ENCODE assay signal across 10 mouse cellular contexts in genomic region chr11:75736978-75737377, GRCm38 (mm10). TPM values are rescaled to one million over a fixed set of nuclear protein-coding genes. Genes with fewer than 3 reads are reported as not detected.
DNase-seq lines count a peak whose midpoint lies in the region; ATAC-seq and TF ChIP-seq lines count a peak whose summit lies in the region.
"Had no signal": no experiment of that assay in that cellular context is flagged by ENCODE, and none has a peak within 500 bp of the region (broad histone marks: within the 10 kb centered on the region; RNA-seq: fewer than 3 reads in every experiment).

No protein-coding gene starts in this region.

- H3K27ac ChIP-seq in heart, embryonic 16.5 days (ENCODE audit: low read length), result peak overlapping the region; percentile 31; the same call in 1 of the 2 replicates
- peak overlapping the region; percentile 82 for H3K27ac ChIP-seq in CH12.LX (ENCODE audit: insufficient read depth, low read depth)
- no peak overlapping the region for H3K27ac ChIP-seq in forebrain, embryonic 12.5 days
- H3K27ac ChIP-seq in midbrain, embryonic 10.5 days (replicated peaks), result no peak overlapping the region
- H3K27ac ChIP-seq in layer of hippocampus, adult 2 months, result no peak overlapping the region

- no peak overlapping the region for H3K9ac ChIP-seq in heart, embryonic 16.5 days (ENCODE audit: low read length)
- peak overlapping the region; percentile 47 for H3K9ac ChIP-seq in CH12.LX (ENCODE audit: insufficient read depth, low read depth)
- no peak overlapping the region for H3K9ac ChIP-seq in forebrain, embryonic 12.5 days

- intact Hi-C loops in heart, postnatal 10 days (cut with DNase I), result loop anchor here (2.0 kb wide), 1 partner anchor 30 kb away; no protein-coding TSS in a partner anchor

- 30% methylated on average over 3 of the region's 3 CpGs for WGBS in heart, embryonic 16.5 days
- WGBS in forebrain, embryonic 12.5 days, result 75% methylated on average over 3 of the region's 3 CpGs
- WGBS in midbrain, embryonic 10.5 days, result 80% methylated on average over 3 of the region's 3 CpGs

- DNase-seq in heart, postnatal 10 days, result no peak
- DNase-seq in CH12.LX (ENCODE audit: extremely low read depth), result no peak
- DNase-seq in midbrain, embryonic 10.5 days (ENCODE audit: low spot score), result no peak
- DNase-seq in layer of hippocampus, adult 2 months (ENCODE audit: low spot score in 2 of 2), result no peak
- DNase-seq in adrenal gland, postnatal 10 days, result no peak
- no peak for DNase-seq in thymus, adult 18-20 months
- DNase-seq: gastrocnemius, postnatal 36 days; lung, postnatal 36 days had no signal

- H3K79me2 ChIP-seq in CH12.LX (replicated peaks; ENCODE audit: control insufficient read depth, extremely low read depth, insufficient read depth, poor library complexity, severe bottlenecking), result peaks cover 87% of the 10 kb centered on the region

- no peak for TF ChIP-seq POLR2A in CH12.LX (IDR thresholded peaks at IDR 0.05; ENCODE audit: low read depth, low read length)

- no peak for ATAC-seq in heart, embryonic 16.5 days (replicated peaks; ENCODE audit: extremely low read depth, insufficient read depth, low FRiP score)
- no peak for ATAC-seq in forebrain, embryonic 12.5 days (ENCODE audit: low FRiP score)

- no peaks in the 10 kb centered on the region for H3K9me3 ChIP-seq in heart, embryonic 16.5 days (replicated peaks; ENCODE audit: control insufficient read depth, low read length)
- H3K9me3 ChIP-seq in CH12.LX (replicated peaks; ENCODE audit: low read length), result no peaks in the 10 kb centered on the region
- no peaks in the 10 kb centered on the region for H3K9me3 ChIP-seq in forebrain, embryonic 12.5 days
- no peaks in the 10 kb centered on the region for H3K9me3 ChIP-seq in midbrain, embryonic 10.5 days (replicated peaks)

- peaks cover 4% of the 10 kb centered on the region for H3K36me3 ChIP-seq in heart, embryonic 16.5 days (ENCODE audit: control insufficient read depth, insufficient read depth)
- peaks cover 13 to 46% of the 10 kb centered on the region in 2 experiments for H3K36me3 ChIP-seq in CH12.LX (replicated peaks in 1 of 2; ENCODE audit: control insufficient read depth in 1 of 2, insufficient read depth in 1 of 2, low read length in 1 of 2)
- H3K36me3 ChIP-seq in forebrain, embryonic 12.5 days (replicated peaks), result peaks cover 29% of the 10 kb centered on the region
- peaks cover 62% of the 10 kb centered on the region for H3K36me3 ChIP-seq in midbrain, embryonic 10.5 days

- H3K4me1 ChIP-seq in heart, embryonic 16.5 days (ENCODE audit: control insufficient read depth, insufficient read depth, low read length), result peaks cover 60% of the 10 kb centered on the region
- peaks cover 18 to 72% of the 10 kb centered on the region in 2 experiments for H3K4me1 ChIP-seq in CH12.LX (ENCODE audit: control insufficient read depth in 1 of 2, insufficient read depth in 2 of 2)
- peaks cover 36% of the 10 kb centered on the region for H3K4me1 ChIP-seq in forebrain, embryonic 12.5 days
- H3K4me1 ChIP-seq in midbrain, embryonic 10.5 days, result peaks cover 32% of the 10 kb centered on the region

- TF ChIP-seq CTCF in CH12.LX (conservative IDR thresholded peaks at IDR 0.05 in 1 of 2, IDR thresholded peaks at IDR 0.05 in 1 of 2; ENCODE audit: low read depth in 2 of 2, low read length in 2 of 2), result no peak
- no peak for TF ChIP-seq CTCF in layer of hippocampus, adult 2 months (conservative IDR thresholded peaks at IDR 0.05)

- in situ Hi-C loops in CH12.LX (cut with MboI; ENCODE audit: low pct_ligation_motif_present, low pct_unique_long_range_greater_than_20kb, low sequenced_read_pairs), result no loop called here

- H3K27me3 ChIP-seq in heart, embryonic 16.5 days (ENCODE audit: control insufficient read depth, insufficient read depth, low read length), result no peaks in the 10 kb centered on the region
- H3K27me3 ChIP-seq in CH12.LX (replicated peaks), result no peaks in the 10 kb centered on the region
- H3K27me3 ChIP-seq in forebrain, embryonic 12.5 days, result no peaks in the 10 kb centered on the region
- H3K27me3 ChIP-seq in midbrain, embryonic 10.5 days (ENCODE audit: low read depth, poor library complexity, severe bottlenecking), result no peaks in the 10 kb centered on the region

- H3K4me2 ChIP-seq in heart, embryonic 16.5 days (ENCODE audit: low read depth, low read length), result peak overlapping the region; percentile 19
- H3K4me2 ChIP-seq in CH12.LX (ENCODE audit: insufficient read depth, low read depth, poor library complexity, severe bottlenecking), result peak overlapping the region; percentile 93
- H3K4me2 ChIP-seq in forebrain, embryonic 12.5 days, result peak overlapping the region; percentile 27

- no peak for TF ChIP-seq RAD21 in CH12.LX (IDR thresholded peaks at IDR 0.05; ENCODE audit: low read depth, low read length)

- dilution Hi-C loops in CH12.LX (cut with MboI; ENCODE audit: extremely low pct_ligation_motif_present, extremely low pct_unique_long_range_greater_than_20kb, low sequenced_read_pairs), result no loop called here

- H3K4me3 ChIP-seq in heart, embryonic 16.5 days (ENCODE audit: low read length), result peak overlapping the region; percentile 16
- H3K4me3 ChIP-seq in CH12.LX (replicated peaks in 1 of 3; ENCODE audit: low read depth in 2 of 3, low read length in 2 of 3, poor library complexity in 1 of 3), result peak overlapping the region in 1 of 3 experiments; percentile 26
- 0 out of 2 replicates have a peak overlapping the region, but pooled peaks have one; percentile 11 for H3K4me3 ChIP-seq in forebrain, embryonic 12.5 days (replicated peaks)
- peak overlapping the region; percentile 23; the same call in 1 of the 2 replicates for H3K4me3 ChIP-seq in midbrain, embryonic 10.5 days
- no peak overlapping the region; the same call in 1 of the 2 replicates for H3K4me3 ChIP-seq in layer of hippocampus, adult 2 months

- no peak for TF ChIP-seq EP300 in CH12.LX (IDR thresholded peaks at IDR 0.05; ENCODE audit: low read length)

TF ChIP-seq in CH12.LX, 34 proteins besides CTCF, POLR2A, EP300 and RAD21:
- TF ChIP-seq CHD1 (IDR thresholded peaks at IDR 0.05; ENCODE audit: low read depth, low read length) (no peak), NELFE (IDR thresholded peaks at IDR 0.05; ENCODE audit: low read depth, low read length) (no peak), E2F4 (IDR thresholded peaks at IDR 0.05; ENCODE audit: insufficient replicate concordance, low read depth, low read length) (no peak), KAT2A (IDR thresholded peaks at IDR 0.05; ENCODE audit: insufficient replicate concordance, low read length) (no peak), SMC3 (IDR thresholded peaks at IDR 0.05; ENCODE audit: low read depth, low read length) (no peak), MEF2A (IDR thresholded peaks at IDR 0.05; ENCODE audit: borderline replicate concordance, low read depth, low read length) (no peak), CHD2 (IDR thresholded peaks at IDR 0.05; ENCODE audit: low read length) (no peak), IRF4 (IDR thresholded peaks at IDR 0.05; ENCODE audit: low read depth, low read length) (no peak), POLR2AphosphoS2 (IDR thresholded peaks at IDR 0.05; ENCODE audit: low read depth, low read length) (no peak), HCFC1 (IDR thresholded peaks at IDR 0.05; ENCODE audit: low read depth, low read length) (no peak), BHLHE40 (IDR thresholded peaks at IDR 0.05; ENCODE audit: low read depth, low read length) (no peak)

RNA-seq across cellular contexts. Expression of gene Ywhae, which starts 4.3 kb away (rescaled TPM):
- 646 and 689 TPM in 2 replicates for polyA plus RNA-seq in heart, embryonic 16.5 days (2015; fragmentation: Nextera tagmentation; extraction: Ambion mirVana)
- total RNA-seq in heart, postnatal 10 days (2021), result 100 to 1,000 TPM; 738 to 749 TPM
- total RNA-seq in CH12.LX (2012; rRNA removed) (348 and 421 TPM in 2 replicates), CH12.LX (2014; rRNA removed) (129 and 130 TPM in 2 replicates)
- 1,436 and 1,665 TPM in 2 replicates for polyA plus RNA-seq in CH12.LX (2012; ENCODE audit: insufficient read length, low read depth)
- polyA plus RNA-seq in forebrain, embryonic 12.5 days (2016; fragmentation: Nextera tagmentation; extraction: Ambion mirVana), result 1,436 and 1,495 TPM in 2 replicates
- 1,400 and 1,401 TPM in 2 replicates for polyA plus RNA-seq in midbrain, embryonic 10.5 days (2016; fragmentation: Nextera tagmentation; extraction: Ambion mirVana)
- 1,000 to 10,000 TPM; 1,140 to 1,236 TPM for total RNA-seq in layer of hippocampus, adult 2 months (2021)
- 100 to 1,000 TPM; 591 to 594 TPM for total RNA-seq in adrenal gland, postnatal 10 days (2021)

RNA-seq across cellular contexts. Expression of gene Crk, which starts 57.9 kb away (rescaled TPM):
- 99.6 and 101 TPM in 2 replicates for polyA plus RNA-seq in heart, embryonic 16.5 days (2015; fragmentation: Nextera tagmentation; extraction: Ambion mirVana)
- 100 to 1,000 TPM; 108 to 112 TPM for total RNA-seq in heart, postnatal 10 days (2021)
- 37.8 and 42.2 TPM in 2 replicates for total RNA-seq in CH12.LX (2012; rRNA removed)
- total RNA-seq in CH12.LX (2014; rRNA removed), result 39.9 and 44.3 TPM in 2 replicates
- 44.6 and 46.1 TPM in 2 replicates for polyA plus RNA-seq in CH12.LX (2012; ENCODE audit: insufficient read length, low read depth)
- 139 and 146 TPM in 2 replicates for polyA plus RNA-seq in forebrain, embryonic 12.5 days (2016; fragmentation: Nextera tagmentation; extraction: Ambion mirVana)
- 127 and 133 TPM in 2 replicates for polyA plus RNA-seq in midbrain, embryonic 10.5 days (2016; fragmentation: Nextera tagmentation; extraction: Ambion mirVana)
- total RNA-seq in layer of hippocampus, adult 2 months (2021), result 100 to 1,000 TPM; 123 to 136 TPM
- total RNA-seq in adrenal gland, postnatal 10 days (2021), result 10 to 100 TPM; 93.2 to 96.5 TPM

RNA-seq across cellular contexts. Expression of gene Doc2b, which starts 58.9 kb away (rescaled TPM):
- polyA plus RNA-seq in heart, embryonic 16.5 days (2015; fragmentation: Nextera tagmentation; extraction: Ambion mirVana), result 0.16 and 0.18 TPM in 2 replicates
- total RNA-seq in heart, postnatal 10 days (2021), result under 1 TPM; 0.40 to 0.41 TPM
- 0.04 TPM in 1 of 2 replicates, not detected in the other for total RNA-seq in CH12.LX (2012; rRNA removed)
- total RNA-seq in CH12.LX (2014; rRNA removed), result not detected in 2 replicates
- not detected in 2 replicates for polyA plus RNA-seq in CH12.LX (2012; ENCODE audit: insufficient read length, low read depth)
- 0.26 and 0.46 TPM in 2 replicates for polyA plus RNA-seq in forebrain, embryonic 12.5 days (2016; fragmentation: Nextera tagmentation; extraction: Ambion mirVana)
- 0.46 and 0.57 TPM in 2 replicates for polyA plus RNA-seq in midbrain, embryonic 10.5 days (2016; fragmentation: Nextera tagmentation; extraction: Ambion mirVana)
- 10 to 100 TPM; 92.6 to 93.1 TPM for total RNA-seq in layer of hippocampus, adult 2 months (2021)
- total RNA-seq in adrenal gland, postnatal 10 days (2021), result 10 to 100 TPM; 13.6 to 20.3 TPM

Comparison
In these comparisons a context has a peak if more than half of its experiments do, and no peak if none do; other contexts are left out.
1. H3K27ac ChIP-seq: peak in heart, embryonic 16.5 days (single experiment) and CH12.LX (single experiment); none in forebrain, embryonic 12.5 days (single experiment), midbrain, embryonic 10.5 days (single experiment) and layer of hippocampus, adult 2 months (single experiment).
2. H3K4me2 ChIP-seq: peak in every context shown above with its lines; median percentile 93 in CH12.LX; 27 in forebrain, embryonic 12.5 days; 19 in heart, embryonic 16.5 days.
3. RNA of gene Doc2b, which starts 58.9 kb away (total RNA-seq): 92.6 to 93.1 TPM in layer of hippocampus, adult 2 months and 13.6 to 20.3 TPM in adrenal gland, postnatal 10 days; 0.40 to 0.41 TPM in heart, postnatal 10 days and 0.04 TPM in CH12.LX; every median in the first group is over 10 times any median in the second.